Mouse (Mus musculus): ENCODE data around the gene Pmepa1. TPM values are rescaled to one million over a fixed set of nuclear protein-coding genes. Genes with fewer than 3 reads are reported as not detected.

Gene Pmepa1
- 4.1 and 4.6 TPM in 2 replicates for polyA plus RNA-seq (2015; fragmentation: Nextera tagmentation; extraction: Ambion mirVana)

GRCm38 (mm10) chr2:173276409-173276808 lies at the start of gene Pmepa1:
Pmepa1 (minus strand) TSS chr2:173276533.
- no peaks in the 10 kb centered on the region for H3K9me3 ChIP-seq
- ATAC-seq (replicated peaks): peak; percentile 95
- H3K4me2 ChIP-seq: peak within 1 kb of the TSS; percentile 64
- peak within 1 kb of the TSS; percentile 91 for H3K4me3 ChIP-seq
- no peaks in the 10 kb centered on the region for H3K27me3 ChIP-seq (replicated peaks)
- peak within 1 kb of the TSS; percentile 79 for H3K27ac ChIP-seq
- peaks cover 42% of the 10 kb centered on the region for H3K4me1 ChIP-seq
- H3K36me3 ChIP-seq (replicated peaks): no peaks in the 10 kb centered on the region
- WGBS: under 1% methylated on average over 41 of the region's 61 CpGs
- peak within 1 kb of the TSS; percentile 94 for H3K9ac ChIP-seq

GRCm38 (mm10) chr2:173321754-173322153 lies 45.4 kb upstream of the Pmepa1 start:
- Histone ChIP-seq H3K27me3 (replicated peaks) (no peaks in the 10 kb centered on the region), H3K4me2 (no peak overlapping the region), H3K9ac (no peak overlapping the region), H3K9me3 (no peaks in the 10 kb centered on the region), H3K36me3 (replicated peaks) (no peaks in the 10 kb centered on the region), H3K27ac (no peak overlapping the region), H3K4me3 (no peak overlapping the region), H3K4me1 (no peaks in the 10 kb centered on the region)
- no peak for ATAC-seq (replicated peaks)
- WGBS: 92% methylated on average over 6 of the region's 6 CpGs

GRCm38 (mm10) chr2:173321194-173321593 lies 44.9 kb upstream of the Pmepa1 start:
- Histone ChIP-seq H3K36me3 (replicated peaks) (no peaks in the 10 kb centered on the region), H3K9ac (no peak overlapping the region), H3K4me1 (no peaks in the 10 kb centered on the region), H3K4me2 (no peak overlapping the region), H3K9me3 (no peaks in the 10 kb centered on the region), H3K4me3 (no peak overlapping the region), H3K27ac (no peak overlapping the region), H3K27me3 (replicated peaks) (no peaks in the 10 kb centered on the region)
- no peak for ATAC-seq (replicated peaks)
- WGBS: 82% methylated on average over 2 of the region's 2 CpGs

GRCm38 (mm10) chr2:173314291-173314690 lies 38.0 kb upstream of the Pmepa1 start:
- Histone ChIP-seq H3K27ac (no peak overlapping the region), H3K9ac (no peak overlapping the region), H3K27me3 (replicated peaks) (no peaks in the 10 kb centered on the region), H3K4me3 (no peak overlapping the region), H3K36me3 (replicated peaks) (no peaks in the 10 kb centered on the region), H3K4me1 (no peaks in the 10 kb centered on the region), H3K4me2 (no peak overlapping the region), H3K9me3 (no peaks in the 10 kb centered on the region)
- ATAC-seq (replicated peaks): no peak
- WGBS: no CpG with 5 or more reads among the region's 1 CpGs

GRCm38 (mm10) chr2:173308486-173308885 lies 32.2 kb upstream of the Pmepa1 start:
- no peaks in the 10 kb centered on the region for H3K36me3 ChIP-seq (replicated peaks)
- no peaks in the 10 kb centered on the region for H3K27me3 ChIP-seq (replicated peaks)
- no peak overlapping the region for H3K9ac ChIP-seq
- no peak overlapping the region for H3K4me3 ChIP-seq
- no peak overlapping the region; the same call in 1 of the 2 replicates for H3K27ac ChIP-seq
- no peak overlapping the region for H3K4me2 ChIP-seq
- H3K4me1 ChIP-seq: peaks cover 15% of the 10 kb centered on the region
- H3K9me3 ChIP-seq: no peaks in the 10 kb centered on the region
- WGBS: 94% methylated on average over 10 of the region's 10 CpGs
- ATAC-seq (replicated peaks): no peak

GRCm38 (mm10) chr2:173307984-173308383 lies 31.7 kb upstream of the Pmepa1 start:
- peaks cover 15% of the 10 kb centered on the region for H3K4me1 ChIP-seq
- 12% methylated on average over 4 of the region's 4 CpGs for WGBS
- no peaks in the 10 kb centered on the region for H3K36me3 ChIP-seq (replicated peaks)
- no peak overlapping the region for H3K9ac ChIP-seq
- peak overlapping the region; percentile 45 for H3K4me2 ChIP-seq
- no peaks in the 10 kb centered on the region for H3K27me3 ChIP-seq (replicated peaks)
- peak; percentile 48 for ATAC-seq (replicated peaks)
- peak overlapping the region; percentile 56 for H3K27ac ChIP-seq
- H3K4me3 ChIP-seq: no peak overlapping the region
- no peaks in the 10 kb centered on the region for H3K9me3 ChIP-seq

- WGBS: 2% methylated on average over 17 of the region's 18 CpGs
- peak; percentile 86 for ATAC-seq (replicated peaks)
Measured at GRCm38 (mm10) chr2:173307561-173307960, 31.2 kb upstream of the Pmepa1 start.

GRCm38 (mm10) chr2:173306734-173307525 lies 30.6 kb upstream of the Pmepa1 start:
- Histone ChIP-seq H3K9ac (no peak overlapping the region), H3K9me3 (no peaks in the 10 kb centered on the region), H3K36me3 (replicated peaks) (no peaks in the 10 kb centered on the region), H3K4me1 (peaks cover 15% of the 10 kb centered on the region), H3K27ac (peak overlapping the region; percentile 36; the same call in 1 of the 2 replicates), H3K4me3 (no peak overlapping the region), H3K4me2 (peak overlapping the region; percentile 45; the same call in 1 of the 2 replicates), H3K27me3 (replicated peaks) (no peaks in the 10 kb centered on the region)
- WGBS: 29% methylated on average over 11 of the region's 11 CpGs
- peak; percentile 86 for ATAC-seq (replicated peaks)

More at GRCm38 (mm10) chr2:173307561-173307960, 31.2 kb upstream of the Pmepa1 start:
- Histone ChIP-seq H3K9ac (no peak overlapping the region), H3K4me3 (no peak overlapping the region), H3K27me3 (replicated peaks) (no peaks in the 10 kb centered on the region), H3K4me2 (peak overlapping the region; percentile 45), H3K36me3 (replicated peaks) (no peaks in the 10 kb centered on the region), H3K27ac (peak overlapping the region; percentile 36; the same call in 1 of the 2 replicates), H3K9me3 (no peaks in the 10 kb centered on the region), H3K4me1 (peaks cover 15% of the 10 kb centered on the region)

GRCm38 (mm10) chr2:173305011-173305410 lies 28.7 kb upstream of the Pmepa1 start:
- H3K4me1 ChIP-seq: peaks cover 15% of the 10 kb centered on the region
- no peak for ATAC-seq (replicated peaks)
- H3K27me3 ChIP-seq (replicated peaks): no peaks in the 10 kb centered on the region
- no peak overlapping the region for H3K4me2 ChIP-seq
- H3K4me3 ChIP-seq: no peak overlapping the region
- no peak overlapping the region for H3K27ac ChIP-seq
- H3K9ac ChIP-seq: no peak overlapping the region
- WGBS: 54% methylated on average over 12 of the region's 12 CpGs
- no peaks in the 10 kb centered on the region for H3K9me3 ChIP-seq
- no peaks in the 10 kb centered on the region for H3K36me3 ChIP-seq (replicated peaks)

GRCm38 (mm10) chr2:173300663-173301630 lies 24.6 kb upstream of the Pmepa1 start:
- no peaks in the 10 kb centered on the region for H3K9me3 ChIP-seq
- H3K4me3 ChIP-seq: no peak overlapping the region
- H3K27me3 ChIP-seq (replicated peaks): no peaks in the 10 kb centered on the region
- H3K9ac ChIP-seq: no peak overlapping the region
- no peaks in the 10 kb centered on the region for H3K4me1 ChIP-seq
- no peak for ATAC-seq (replicated peaks)
- no peak overlapping the region for H3K4me2 ChIP-seq
- no peak overlapping the region for H3K27ac ChIP-seq
- H3K36me3 ChIP-seq (replicated peaks): no peaks in the 10 kb centered on the region
- WGBS: 71% methylated on average over 28 of the region's 28 CpGs

GRCm38 (mm10) chr2:173296408-173296807 lies 20.1 kb upstream of the Pmepa1 start:
- H3K36me3 ChIP-seq (replicated peaks): no peaks in the 10 kb centered on the region
- no peaks in the 10 kb centered on the region for H3K9me3 ChIP-seq
- no peak overlapping the region for H3K4me3 ChIP-seq
- no peaks in the 10 kb centered on the region for H3K27me3 ChIP-seq (replicated peaks)
- ATAC-seq (replicated peaks): no peak
- H3K4me2 ChIP-seq: no peak overlapping the region
- no peak overlapping the region for H3K27ac ChIP-seq
- 0 out of 2 replicates have a peak, but pooled peaks cover 2% of the 10 kb centered on the region for H3K4me1 ChIP-seq
- 88% methylated on average over 9 of the region's 9 CpGs for WGBS
- H3K9ac ChIP-seq: no peak overlapping the region

GRCm38 (mm10) chr2:173293042-173293441 lies 16.7 kb upstream of the Pmepa1 start:
- whole genome bisulfite sequencing: 50% methylated on average over 6 of the region's 6 CpGs
- H3K9me3 ChIP-seq: no peaks in the 10 kb centered on the region
- no peak overlapping the region for H3K4me3 ChIP-seq
- H3K27ac ChIP-seq: no peak overlapping the region
- 0 out of 2 replicates have a peak, but pooled peaks cover 2% of the 10 kb centered on the region for H3K4me1 ChIP-seq
- no peak overlapping the region for H3K4me2 ChIP-seq
- ATAC-seq (replicated peaks): 0 out of 2 replicates have a peak, but pooled peaks have one; percentile 37
- H3K36me3 ChIP-seq (replicated peaks): no peaks in the 10 kb centered on the region
- H3K27me3 ChIP-seq (replicated peaks): no peaks in the 10 kb centered on the region
- H3K9ac ChIP-seq: no peak overlapping the region

All from midbrain, embryonic 15.5 days (tissue).